Mouse (Mus musculus) naive thymus-derived CD4-positive, alpha-beta T cell, adult 2 months (primary cell): ENCODE measurements around the gene Gjb1.
"Not testable (repeated sequence)": the region's sequence is repeated elsewhere in the genome, so short reads cannot be mapped to it uniquely, and the experiment has no call there.

Experiments
- DNase-seq: peaks from one replicate; pipeline ENCODE4 v3.0.0-alpha.2; 2011; ENCODE audit warnings: low read depth

Gjb1 gene

GRCm38 (mm10) chrX:101376190-101376968, at the start of gene Gjb1:
Gene Gjb1 (plus strand): TSS chrX:101376378.
- no peak for DNase-seq

- peak; percentile 64 for DNase-seq
Observed at GRCm38 (mm10) chrX:101329372-101330028, 46.7 kb upstream of the Gjb1 start.

GRCm38 (mm10) chrX:101332031-101332374, 44.2 kb upstream of the Gjb1 start:
- no peak for DNase-seq

- DNase-seq = peak; percentile 91
Observed at GRCm38 (mm10) chrX:101332375-101333211, 43.6 kb upstream of the Gjb1 start.

DNA sequence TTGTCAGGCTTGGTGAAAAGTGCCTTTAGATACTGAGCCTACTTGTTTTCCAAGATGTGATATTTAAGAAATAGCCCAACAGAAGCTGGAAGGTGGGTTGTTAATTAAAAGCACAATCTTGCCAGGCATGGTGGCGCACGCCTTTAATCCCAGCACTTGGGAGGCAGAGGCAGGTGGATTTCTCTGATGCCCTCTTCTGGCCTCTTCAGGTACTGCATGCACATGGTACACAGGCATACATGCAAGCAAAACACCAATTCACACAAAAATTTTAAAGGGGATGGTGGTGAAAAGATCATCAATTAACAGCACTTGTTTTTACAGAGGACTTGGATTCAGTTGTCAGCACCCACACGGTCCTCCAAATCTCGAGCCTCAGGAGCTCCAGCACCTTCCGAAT, 41.6 kb upstream of the Gjb1 start:
- peak; percentile 67 for DNase-seq

DNA sequence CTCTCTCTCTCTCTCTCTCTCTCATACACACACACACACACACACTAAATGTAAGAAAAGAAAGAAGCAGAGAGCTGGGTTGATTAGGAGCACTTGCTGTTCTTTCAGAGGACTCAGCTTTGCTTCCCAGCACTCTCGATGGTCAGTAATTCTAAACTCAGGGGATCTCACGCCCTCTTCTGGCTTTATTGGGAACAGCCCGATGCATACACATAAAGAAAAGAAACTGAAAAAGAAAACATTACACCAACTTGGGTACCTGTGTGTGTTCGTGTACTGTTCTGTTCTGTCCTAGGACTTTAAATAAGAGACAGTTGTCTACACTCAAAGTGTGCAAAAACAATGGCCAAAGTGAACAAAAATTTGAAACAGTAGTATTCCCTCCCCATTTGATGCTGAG, 37.5 kb upstream of the Gjb1 start:
- DNase-seq = no peak

DNA sequence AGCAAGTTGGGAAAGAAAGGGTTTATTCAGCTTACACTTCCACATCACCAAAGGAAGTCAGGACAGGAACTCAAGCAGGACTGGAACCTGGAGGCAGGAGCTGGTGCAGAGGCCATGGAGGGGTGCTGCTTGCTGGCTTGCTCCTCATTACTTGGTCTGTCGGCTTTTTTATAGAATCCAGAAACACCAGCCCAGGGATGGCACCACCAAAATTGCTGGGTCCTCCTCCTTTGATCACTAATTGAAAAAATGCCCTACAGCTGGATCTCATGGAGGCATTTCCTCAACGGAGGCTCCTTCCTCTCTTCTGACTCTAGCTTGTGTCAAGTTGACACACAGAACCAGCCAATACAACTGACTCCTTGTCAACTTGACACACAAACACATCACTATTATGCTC, 33.3 kb upstream of the Gjb1 start:
- not testable (repeated sequence) for DNase-seq

DNA sequence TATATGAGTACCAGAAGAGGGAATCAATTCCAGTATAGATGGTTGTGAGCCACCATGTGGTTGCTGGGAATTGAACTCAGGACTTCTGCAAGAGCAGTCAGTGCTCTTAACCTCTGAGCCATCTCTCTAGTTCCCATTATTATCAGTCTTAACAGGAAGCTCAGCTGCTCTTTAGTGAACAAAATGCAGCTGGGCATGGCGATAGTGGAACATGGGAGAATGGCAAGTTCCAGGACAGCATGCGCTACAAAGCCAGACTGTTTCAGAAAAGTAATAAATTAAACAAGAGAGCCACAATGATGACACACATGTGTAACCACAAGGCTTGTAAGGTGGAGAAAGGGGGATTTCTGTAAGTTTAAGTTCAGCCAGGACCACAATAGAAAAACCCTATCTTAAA, 30.7 kb upstream of the Gjb1 start:
- no peak for DNase-seq

DNA sequence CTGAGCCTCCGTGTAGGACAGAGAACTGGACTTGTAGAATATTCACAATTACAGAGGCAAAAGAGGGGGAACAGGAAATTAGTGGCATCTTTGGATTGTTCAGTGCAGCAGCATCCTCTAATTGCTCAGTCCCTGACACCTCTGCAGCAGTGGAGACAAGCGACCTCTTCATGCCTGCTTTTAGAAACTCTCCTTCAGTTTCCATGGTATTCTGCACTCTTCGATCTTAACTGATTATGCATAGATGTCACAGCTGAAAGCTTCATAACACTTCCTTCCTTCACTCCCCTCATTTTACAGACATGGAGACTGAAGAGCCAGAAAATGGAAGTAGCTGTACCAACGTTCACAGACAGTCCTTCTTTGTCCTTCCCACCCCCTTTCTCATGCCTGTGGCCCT, 29.7 kb upstream of the Gjb1 start:
- DNase-seq = no peak

DNA sequence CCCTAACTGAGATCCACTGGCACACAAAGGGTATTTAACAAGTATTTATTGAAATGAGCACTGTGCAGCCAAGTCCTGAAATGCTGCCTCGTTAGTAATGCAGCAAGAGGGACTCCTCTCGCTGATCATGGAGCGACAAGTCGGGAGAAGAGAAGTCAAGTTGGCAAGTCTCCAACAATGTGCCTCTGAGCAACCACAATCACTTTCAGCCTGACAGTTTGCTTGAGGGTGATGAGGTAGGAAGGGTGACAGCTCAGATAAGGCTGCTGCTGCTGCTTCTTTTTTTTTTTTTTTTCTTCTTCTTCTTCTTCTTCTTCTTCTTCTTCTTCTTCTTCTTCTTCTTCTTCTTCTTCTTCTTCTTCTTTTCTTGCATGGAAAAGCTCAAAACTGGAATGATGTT, 25.0 kb upstream of the Gjb1 start:
- no peak for DNase-seq

DNA sequence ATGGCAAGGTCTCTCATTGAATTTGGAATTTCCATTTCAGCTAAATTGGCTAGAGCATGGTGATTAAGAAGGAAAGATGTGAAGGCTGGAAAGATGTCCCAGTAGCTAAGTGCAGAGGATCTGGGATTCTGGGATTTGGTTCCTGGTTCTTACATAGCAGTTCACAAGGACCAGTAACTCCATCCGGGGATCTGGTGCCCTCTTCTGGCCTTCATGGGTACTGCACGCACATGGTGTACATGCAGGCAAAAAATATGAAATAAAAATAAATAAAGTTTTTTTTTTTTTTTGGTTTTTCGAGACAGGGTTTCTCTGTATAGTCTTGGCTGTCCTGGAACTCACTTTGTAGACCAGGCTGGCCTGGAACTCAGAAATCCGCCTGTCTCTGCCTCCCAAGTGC, 17.3 kb upstream of the Gjb1 start:
- DNase-seq = peak; percentile 19

GRCm38 (mm10) chrX:101369001-101369400, 7.2 kb upstream of the Gjb1 start:
- DNase-seq = no peak

- no peak for DNase-seq
Observed at GRCm38 (mm10) chrX:101370573-101370972, 5.6 kb upstream of the Gjb1 start.

DNA sequence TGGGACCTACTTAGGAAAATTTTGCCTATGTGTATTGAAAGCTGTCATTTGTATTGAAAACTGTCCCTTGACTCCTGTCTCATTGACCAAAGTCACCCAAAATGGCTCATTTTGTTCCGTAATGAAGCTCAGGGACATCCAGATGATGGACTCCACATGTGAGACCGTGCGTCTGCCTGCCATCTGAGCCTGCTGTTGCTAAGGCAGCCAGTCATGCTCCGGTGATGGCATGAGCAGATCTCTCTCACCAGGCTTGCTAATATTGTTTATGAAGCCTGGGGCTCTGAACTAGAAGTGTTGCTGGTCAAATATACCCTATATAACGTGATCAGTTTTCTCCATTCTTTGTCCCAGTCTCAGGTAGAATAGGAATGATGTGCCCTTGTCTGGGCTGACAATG, 3.2 kb upstream of the Gjb1 start:
- DNase-seq = no peak

DNA sequence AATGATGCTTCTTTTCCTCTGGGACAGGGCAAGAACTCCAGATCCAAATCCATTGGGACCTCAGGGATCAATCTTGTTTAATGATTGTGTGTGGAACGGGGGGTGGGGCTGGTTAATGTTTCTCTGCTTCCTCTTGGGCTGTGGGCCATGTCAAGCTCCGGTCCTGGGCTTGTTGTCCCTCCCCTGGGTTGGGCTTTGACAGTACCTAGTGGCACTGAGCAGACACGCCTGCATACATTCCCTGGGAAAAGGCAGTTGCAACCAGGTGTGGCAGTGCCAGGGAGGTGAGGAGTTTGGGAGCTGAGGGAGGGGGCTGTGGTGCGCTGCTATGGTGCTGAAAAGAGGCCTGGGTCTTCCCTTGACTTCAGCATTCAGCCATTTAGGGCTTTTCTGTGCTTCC, 898 bp downstream of the Gjb1 start:
- no peak for DNase-seq

DNA sequence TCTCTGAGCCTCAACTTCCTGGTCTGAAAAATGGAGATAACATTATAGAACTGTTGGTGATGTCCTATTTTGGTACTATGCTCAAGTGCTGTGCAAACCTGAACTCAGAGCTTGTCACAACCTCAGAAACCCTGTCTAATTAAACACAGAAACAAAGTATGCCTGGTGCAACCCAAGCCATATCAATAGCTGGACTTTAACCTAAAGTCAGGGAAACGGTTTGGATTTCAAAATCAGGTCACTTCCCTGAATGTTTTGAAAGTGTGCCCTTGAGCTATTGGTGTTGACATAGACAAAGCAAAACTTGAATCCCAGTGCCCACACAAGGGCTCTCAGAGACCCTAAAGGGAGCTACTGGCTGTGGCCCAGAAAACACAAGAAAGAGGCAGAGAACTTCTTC, 3.6 kb downstream of the Gjb1 start:
- no peak for DNase-seq

GRCm38 (mm10) chrX:101383455-101383854, 7.3 kb downstream of the Gjb1 start:
- no peak for DNase-seq

- DNase-seq = peak; percentile 4
Observed at GRCm38 (mm10) chrX:101384439-101385137, 8.4 kb downstream of the Gjb1 start.

DNA sequence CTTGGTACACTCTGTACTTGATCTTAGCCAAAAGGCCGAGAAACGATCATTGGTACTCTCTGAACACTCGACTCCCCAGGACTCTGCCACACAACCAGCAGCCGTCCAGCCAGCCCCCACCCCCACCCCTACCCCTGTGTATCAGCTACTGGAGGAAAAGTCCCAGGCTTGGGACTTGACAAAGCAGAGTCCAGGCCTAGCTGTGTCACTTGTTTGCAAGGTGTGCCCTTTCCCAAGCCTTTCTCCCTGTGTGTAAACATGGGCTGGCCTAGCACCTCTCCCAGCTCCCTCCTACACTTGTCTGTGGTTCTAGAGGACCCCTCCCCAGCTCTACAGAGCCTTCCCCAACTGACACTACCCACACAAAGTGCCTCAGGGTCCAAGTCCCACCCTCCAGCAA, 10.0 kb downstream of the Gjb1 start:
- no peak for DNase-seq

- DNase-seq = no peak
Observed at GRCm38 (mm10) chrX:101388866-101389537, 12.8 kb downstream of the Gjb1 start.

DNA sequence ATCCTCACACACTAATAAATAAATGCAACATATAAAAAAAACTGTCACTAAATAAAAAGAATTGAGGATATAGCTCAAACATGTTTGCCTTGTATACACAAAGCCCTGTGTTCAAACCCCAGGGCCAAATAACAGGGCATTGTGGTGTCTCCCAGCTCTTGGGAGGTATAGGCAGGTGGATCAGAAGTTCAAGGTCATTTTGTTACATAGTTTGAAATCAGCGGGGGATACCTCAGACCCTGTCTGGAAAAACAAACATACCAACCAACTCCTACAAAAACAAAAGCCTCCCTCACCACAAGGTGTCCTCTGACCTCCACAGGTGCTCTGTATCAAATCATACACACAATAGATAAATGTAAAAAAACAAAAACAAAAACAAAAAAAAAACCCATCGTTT, 18.2 kb downstream of the Gjb1 start:
- no peak for DNase-seq

- DNase-seq = no peak
Observed at GRCm38 (mm10) chrX:101396459-101396858, 20.3 kb downstream of the Gjb1 start.
